Mouse (Mus musculus): ENCODE data around the gene 4930415L06Rik.

4930415L06Rik gene

GRCm38 (mm10) chrX:89932752-89933151 is at the start of gene 4930415L06Rik:
Gene 4930415L06Rik, minus strand, starts transcription at chrX:89932852.
- no peak for DNase-seq (ENCODE audit: extremely low spot score, low read depth, low spot score)

DNA sequence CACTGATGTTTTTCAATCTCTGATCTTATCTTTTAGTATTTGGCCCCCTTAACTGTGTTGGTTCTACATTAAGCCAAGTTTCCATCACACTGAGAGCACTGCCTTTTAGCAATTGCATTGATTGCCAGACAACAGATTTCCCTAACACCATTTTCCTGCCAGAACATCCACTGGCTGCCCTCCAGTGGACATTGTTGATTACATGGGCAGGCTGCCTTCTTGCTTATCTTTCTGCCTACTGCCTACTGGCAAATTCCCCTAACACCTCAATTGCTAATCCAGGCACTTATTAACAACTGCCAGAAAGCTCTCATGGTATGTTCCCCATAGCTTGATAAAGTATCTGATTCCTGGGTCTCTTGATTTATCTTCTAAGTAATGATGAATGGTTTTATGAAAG is 46.0 kb upstream of the 4930415L06Rik start:
- no peak for DNase-seq (ENCODE audit: extremely low spot score, low read depth, low spot score)

- DNase-seq (ENCODE audit: extremely low spot score, low read depth, low spot score), result no peak
Measured at GRCm38 (mm10) chrX:89904871-89905270, 27.8 kb downstream of the 4930415L06Rik start.
